In the genomic region with DNA sequence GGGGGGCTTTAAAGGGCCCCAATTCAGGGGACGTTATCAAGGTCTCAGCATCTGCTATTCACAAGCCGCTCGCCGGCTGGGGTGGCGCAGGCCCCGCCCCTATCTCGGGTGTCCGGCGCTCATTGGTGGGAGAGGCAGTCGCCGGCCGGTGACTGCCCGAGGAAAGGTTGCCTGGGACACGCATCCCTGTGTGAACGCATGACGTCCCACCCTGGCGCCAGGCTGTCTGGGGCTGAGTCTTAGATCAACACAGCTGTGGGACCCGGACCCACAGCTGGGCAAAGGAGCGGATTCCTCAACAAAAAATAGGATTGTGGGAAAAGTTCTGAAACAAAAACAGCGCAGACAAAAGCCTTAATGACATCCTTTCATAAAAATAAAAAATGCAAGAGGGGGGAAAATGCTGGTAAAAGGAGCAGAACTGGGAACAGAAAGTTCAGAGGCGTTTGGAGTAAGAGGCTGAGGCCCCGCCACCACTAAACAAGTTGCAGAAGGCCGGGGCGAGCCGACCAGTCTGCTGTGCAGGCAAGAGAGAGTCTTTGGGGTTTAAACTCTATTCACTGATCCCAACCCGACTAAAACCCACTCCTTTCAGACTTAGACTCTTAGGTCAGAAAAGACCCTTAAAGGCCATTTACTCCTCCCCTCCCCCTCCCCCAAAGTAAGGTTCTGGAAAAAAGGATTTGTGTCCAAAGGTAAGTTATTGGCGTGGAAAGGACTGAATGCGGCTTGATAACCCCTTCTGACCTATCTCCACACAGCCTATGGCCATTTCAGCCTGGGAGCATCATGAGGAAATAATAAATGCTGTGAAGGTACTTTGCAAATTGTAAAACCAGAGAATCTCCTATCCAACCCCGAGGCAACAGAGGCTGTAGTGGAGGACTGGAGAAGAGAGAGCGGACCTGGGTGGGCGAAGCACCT, we compare ENCODE assay signal across 8 mouse cellular contexts. TPM values are rescaled to one million over a fixed set of nuclear protein-coding genes. Genes with fewer than 3 reads are reported as not detected.
DNase-seq lines count a peak whose midpoint lies in the region; ATAC-seq and TF ChIP-seq lines count a peak whose summit lies in the region.

No protein-coding gene starts in this region.

- 0 out of 2 replicates have a peak overlapping the region, but pooled peaks have one; percentile 3 for H3K9ac ChIP-seq in embryonic facial prominence, embryonic 15.5 days
- H3K9ac ChIP-seq in kidney, embryonic 15.5 days = peak overlapping the region; percentile 31; the same call in 1 of the 2 replicates
- H3K9ac ChIP-seq in liver, embryonic 12.5 days = no peak overlapping the region; the same call in 1 of the 2 replicates
- H3K9ac ChIP-seq in stomach, postnatal 0 days (ENCODE audit: low read length) = peak overlapping the region; percentile 35; the same call in 1 of the 2 replicates

- H3K27ac ChIP-seq in embryonic facial prominence, embryonic 15.5 days (replicated peaks) = peak overlapping the region; percentile 98
- H3K27ac ChIP-seq in heart, embryonic 10.5 days = peak overlapping the region; percentile 95
- H3K27ac ChIP-seq in kidney, embryonic 15.5 days = peak overlapping the region; percentile 100
- peak overlapping the region; percentile 77 for H3K27ac ChIP-seq in liver, embryonic 12.5 days
- H3K27ac ChIP-seq in stomach, postnatal 0 days (replicated peaks) = peak overlapping the region; percentile 97

- ATAC-seq in embryonic facial prominence, embryonic 15.5 days (ENCODE audit: insufficient number of reproducible peaks, low FRiP score, low TSS enrichment, low read depth) = peak; percentile 89
- peak; percentile 91 for ATAC-seq in kidney, embryonic 15.5 days (replicated peaks; ENCODE audit: low FRiP score)
- ATAC-seq in liver, embryonic 12.5 days = peak; percentile 70
- ATAC-seq in stomach, postnatal 0 days (ENCODE audit: low FRiP score, low TSS enrichment) = peak; percentile 88

- 4% methylated on average over 31 of the region's 31 CpGs for WGBS in embryonic facial prominence, embryonic 15.5 days
- 8% methylated on average over 31 of the region's 31 CpGs for WGBS in heart, embryonic 10.5 days
- 6% methylated on average over 31 of the region's 31 CpGs for WGBS in kidney, embryonic 15.5 days
- 12% methylated on average over 31 of the region's 31 CpGs for WGBS in liver, embryonic 12.5 days (ENCODE audit: insufficient replicate concordance)
- WGBS in stomach, postnatal 0 days = 7% methylated on average over 31 of the region's 31 CpGs

- peak; percentile 49 to 57 for DNase-seq in thymus, adult 18-20 months
- DNase-seq in thymus, postnatal 10 days (ENCODE audit: low spot score in 2 of 2) = no peak
- peak; percentile 98 for DNase-seq in heart, embryonic 10.5 days (ENCODE audit: low spot score)
- peak; percentile 35 to 61 for DNase-seq in natural killer cell, adult 2 months (ENCODE audit: low spot score in 2 of 2)
- peak; percentile 96 for DNase-seq in stomach, postnatal 0 days (ENCODE audit: low spot score)

- no peaks in the 10 kb centered on the region for H3K9me3 ChIP-seq in embryonic facial prominence, embryonic 15.5 days (replicated peaks)
- no peaks in the 10 kb centered on the region for H3K9me3 ChIP-seq in heart, embryonic 10.5 days
- no peaks in the 10 kb centered on the region for H3K9me3 ChIP-seq in kidney, embryonic 15.5 days (replicated peaks)
- H3K9me3 ChIP-seq in liver, embryonic 12.5 days (replicated peaks) = no peaks in the 10 kb centered on the region
- H3K9me3 ChIP-seq in stomach, postnatal 0 days (ENCODE audit: control insufficient read depth, low read length) = no peaks in the 10 kb centered on the region

- H3K4me3 ChIP-seq in embryonic facial prominence, embryonic 15.5 days (replicated peaks) = peak overlapping the region; percentile 25
- H3K4me3 ChIP-seq in heart, embryonic 10.5 days = peak overlapping the region; percentile 38
- peak overlapping the region; percentile 18 for H3K4me3 ChIP-seq in kidney, embryonic 15.5 days (replicated peaks)
- peak overlapping the region; percentile 16 for H3K4me3 ChIP-seq in liver, embryonic 12.5 days
- peak overlapping the region; percentile 16 for H3K4me3 ChIP-seq in stomach, postnatal 0 days (ENCODE audit: low read depth, low read length)

- peaks cover 63% of the 10 kb centered on the region for H3K4me1 ChIP-seq in embryonic facial prominence, embryonic 15.5 days
- peaks cover 76% of the 10 kb centered on the region for H3K4me1 ChIP-seq in heart, embryonic 10.5 days
- H3K4me1 ChIP-seq in kidney, embryonic 15.5 days = peaks cover 68% of the 10 kb centered on the region
- peaks cover 71% of the 10 kb centered on the region for H3K4me1 ChIP-seq in liver, embryonic 12.5 days
- H3K4me1 ChIP-seq in stomach, postnatal 0 days (replicated peaks; ENCODE audit: control insufficient read depth, insufficient read depth) = peaks cover 18% of the 10 kb centered on the region

- H3K4me2 ChIP-seq in embryonic facial prominence, embryonic 15.5 days (replicated peaks) = peak overlapping the region; percentile 45
- peak overlapping the region; percentile 73 for H3K4me2 ChIP-seq in kidney, embryonic 15.5 days
- peak overlapping the region; percentile 50 for H3K4me2 ChIP-seq in liver, embryonic 12.5 days
- H3K4me2 ChIP-seq in stomach, postnatal 0 days (replicated peaks; ENCODE audit: low read depth) = peak overlapping the region; percentile 30

- no peaks in the 10 kb centered on the region for H3K27me3 ChIP-seq in embryonic facial prominence, embryonic 15.5 days
- H3K27me3 ChIP-seq in heart, embryonic 10.5 days (ENCODE audit: insufficient read depth, poor library complexity, severe bottlenecking) = peaks cover 4% of the 10 kb centered on the region; the same call in 1 of the 2 replicates
- no peaks in the 10 kb centered on the region for H3K27me3 ChIP-seq in kidney, embryonic 15.5 days
- H3K27me3 ChIP-seq in liver, embryonic 12.5 days (replicated peaks) = peaks cover 100% of the 10 kb centered on the region
- H3K27me3 ChIP-seq in stomach, postnatal 0 days (ENCODE audit: control insufficient read depth, insufficient read depth, low read length) = no peaks in the 10 kb centered on the region

- TF ChIP-seq CTCF in stomach, postnatal 0 days (IDR thresholded peaks at IDR 0.05; ENCODE audit: low read depth) = peak; percentile 28

- peak; percentile 90 for TF ChIP-seq EP300 in stomach, postnatal 0 days (optimal IDR thresholded peaks at IDR 0.05)

- no peaks in the 10 kb centered on the region for H3K36me3 ChIP-seq in embryonic facial prominence, embryonic 15.5 days
- peaks cover 7% of the 10 kb centered on the region; the same call in 1 of the 2 replicates for H3K36me3 ChIP-seq in heart, embryonic 10.5 days
- 0 out of 2 replicates have a peak, but pooled peaks cover 7% of the 10 kb centered on the region for H3K36me3 ChIP-seq in kidney, embryonic 15.5 days
- H3K36me3 ChIP-seq in liver, embryonic 12.5 days = no peaks in the 10 kb centered on the region
- no peaks in the 10 kb centered on the region for H3K36me3 ChIP-seq in stomach, postnatal 0 days (ENCODE audit: control insufficient read depth, insufficient read depth, low read length)

RNA-seq across cellular contexts. Expression of gene Id3, which starts 2.7 kb away (rescaled TPM):
- 432 and 441 TPM in 2 replicates for polyA plus RNA-seq in embryonic facial prominence, embryonic 15.5 days (2015; fragmentation: Nextera tagmentation; extraction: Ambion mirVana)
- polyA plus RNA-seq in heart, embryonic 10.5 days (2016; fragmentation: Nextera tagmentation; extraction: Ambion mirVana) = 324 and 492 TPM in 2 replicates
- 862 and 905 TPM in 2 replicates for polyA plus RNA-seq in kidney, embryonic 15.5 days (2015; fragmentation: Nextera tagmentation; extraction: Ambion mirVana)
- 80.9 and 88.1 TPM in 2 replicates for polyA plus RNA-seq in liver, embryonic 12.5 days (2016; fragmentation: Nextera tagmentation; extraction: Ambion mirVana)
- 201 and 224 TPM in 2 replicates for polyA plus RNA-seq in stomach, postnatal 0 days (2015; fragmentation: Nextera tagmentation; extraction: Ambion mirVana)

RNA-seq across cellular contexts. Expression of gene E2f2, which starts 31.6 kb away (rescaled TPM):
- 10.1 and 12.5 TPM in 2 replicates for polyA plus RNA-seq in embryonic facial prominence, embryonic 15.5 days (2015; fragmentation: Nextera tagmentation; extraction: Ambion mirVana)
- polyA plus RNA-seq in heart, embryonic 10.5 days (2016; fragmentation: Nextera tagmentation; extraction: Ambion mirVana) = 6.3 and 6.6 TPM in 2 replicates
- polyA plus RNA-seq in kidney, embryonic 15.5 days (2015; fragmentation: Nextera tagmentation; extraction: Ambion mirVana) = 9.7 and 10.5 TPM in 2 replicates
- polyA plus RNA-seq in liver, embryonic 12.5 days (2016; fragmentation: Nextera tagmentation; extraction: Ambion mirVana) = 63.4 and 69.1 TPM in 2 replicates
- 0.91 and 1.5 TPM in 2 replicates for polyA plus RNA-seq in stomach, postnatal 0 days (2015; fragmentation: Nextera tagmentation; extraction: Ambion mirVana)

Comparison
In these comparisons a context has a peak if more than half of its experiments do, and no peak if none do; other contexts are left out.
1. DNase-seq: peak in thymus, adult 18-20 months (2 of 2), heart, embryonic 10.5 days (single experiment), natural killer cell, adult 2 months (2 of 2) and stomach, postnatal 0 days (single experiment); none in thymus, postnatal 10 days (0 of 2).
2. Peak in every context shown above with its lines, with median percentiles within 50 percentile points of each other: ATAC-seq, H3K27ac ChIP-seq, H3K4me2 ChIP-seq and H3K4me3 ChIP-seq.